In the genomic region with DNA sequence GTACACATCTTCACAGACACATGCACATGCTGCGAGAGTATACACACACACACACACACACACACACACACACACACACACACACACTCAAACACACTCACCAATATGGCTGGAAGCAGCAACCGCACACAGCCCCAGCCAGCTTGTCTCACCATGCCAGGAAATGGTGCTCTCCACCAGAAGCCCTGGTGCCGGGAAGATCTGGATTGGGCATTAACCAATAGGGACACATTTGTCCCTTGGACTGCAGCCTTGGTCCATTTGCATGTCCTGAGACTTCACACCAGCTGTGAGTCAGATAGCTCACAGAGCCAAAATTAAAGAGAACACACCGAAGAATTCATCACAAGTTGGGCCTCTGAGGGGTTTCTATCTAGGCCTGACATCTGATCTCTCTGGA, we compare ENCODE assay signal across 22 mouse cellular contexts.
"Had no signal": no experiment of that assay in that cellular context is flagged by ENCODE, and none has a peak within 500 bp of the region (broad histone marks: within the 10 kb centered on the region; RNA-seq: fewer than 3 reads in every experiment).

No protein-coding gene starts in this region.

- H3K4me3 ChIP-seq: kidney, embryonic 15.5 days; left cerebral cortex, adult 2 months; limb, embryonic 12.5 days; limb, embryonic 15.5 days; liver, embryonic 12.5 days; liver, embryonic 15.5 days; lung, embryonic 15.5 days; megakaryocyte, embryonic 14.5 days had no signal

- H3K4me1 ChIP-seq: kidney, embryonic 15.5 days; limb, embryonic 15.5 days; liver, embryonic 12.5 days; liver, embryonic 15.5 days; lung, embryonic 15.5 days; megakaryocyte, embryonic 14.5 days had no signal

- H3K27ac ChIP-seq: kidney, embryonic 15.5 days; left cerebral cortex, adult 2 months; limb, embryonic 12.5 days; limb, embryonic 15.5 days; liver, embryonic 12.5 days; liver, embryonic 15.5 days; lung, embryonic 15.5 days; stomach, postnatal 0 days had no signal

- H3K27me3 ChIP-seq: kidney, embryonic 15.5 days; limb, embryonic 12.5 days; limb, embryonic 15.5 days; lung, embryonic 15.5 days had no signal

- DNase-seq: kidney, adult 8-10 months; kidney, postnatal 10 days; kidney, postnatal 36 days; layer of hippocampus, postnatal 36 days; lung, adult 18-20 months; lung, postnatal 10 days; lung, postnatal 36 days; midbrain, embryonic 14.5 days; right cerebral cortex, adult 18-20 months; right cerebral cortex, postnatal 14 days; right cerebral cortex, postnatal 4 days; thymus, adult 2 months; thymus, postnatal 25 days had no signal
